Mouse (Mus musculus) cortical plate, adult 2 months (tissue): ENCODE results near the gene Ankrd23. TPM values are rescaled to one million over a fixed set of nuclear protein-coding genes. Genes with fewer than 3 reads are reported as not detected.

Source experiments
- H3K27ac ChIP-seq: fragments of 200-500 bp; 2 replicates; pipeline ENCODE4 v1.5.1; 2012; ENCODE audit warnings: low read length, control low read depth, inconsistent platforms; ENCODE audit not compliant: insufficient read depth
- H3K4me1 ChIP-seq: fragments of 200-500 bp; 2 replicates; pipeline ENCODE4 v1.6.1; 2011; ENCODE audit warnings: low read length; ENCODE audit not compliant: control insufficient read depth, insufficient read depth
- H3K4me3 ChIP-seq: fragments of 200-500 bp; 2 replicates; pipeline ENCODE4 v1.5.1; 2011; ENCODE audit warnings: mild to moderate bottlenecking, low read length, control low read depth; ENCODE audit not compliant: insufficient read depth
- CTCF ChIP-seq: fragments of 200-500 bp; IDR thresholded peaks from 2 replicates; pipeline ENCODE4 v1.5.1; 2011; ENCODE audit warnings: mild to moderate bottlenecking, control low read depth, low read length; ENCODE audit not compliant: insufficient read depth; ENCODE audit errors: extremely low read depth
- POLR2A ChIP-seq: fragments of 200-500 bp; IDR thresholded peaks from 2 replicates; pipeline ENCODE4 v1.6.1; 2011; ENCODE audit warnings: mild to moderate bottlenecking, low read length, control low read depth; ENCODE audit not compliant: insufficient read depth; ENCODE audit errors: extremely low read depth
- polyA plus RNA-seq: library from polyadenylated mRNA; depleted of rRNA; stranded (reverse); fragments of >200 nt; gene quantifications from 2 replicates; pipeline ENCODE4 v1.2.3, GENCODE M21; 2012

The Ankrd23 gene
- polyA plus RNA-seq, 1 experiment = 10.4 TPM

DNA sequence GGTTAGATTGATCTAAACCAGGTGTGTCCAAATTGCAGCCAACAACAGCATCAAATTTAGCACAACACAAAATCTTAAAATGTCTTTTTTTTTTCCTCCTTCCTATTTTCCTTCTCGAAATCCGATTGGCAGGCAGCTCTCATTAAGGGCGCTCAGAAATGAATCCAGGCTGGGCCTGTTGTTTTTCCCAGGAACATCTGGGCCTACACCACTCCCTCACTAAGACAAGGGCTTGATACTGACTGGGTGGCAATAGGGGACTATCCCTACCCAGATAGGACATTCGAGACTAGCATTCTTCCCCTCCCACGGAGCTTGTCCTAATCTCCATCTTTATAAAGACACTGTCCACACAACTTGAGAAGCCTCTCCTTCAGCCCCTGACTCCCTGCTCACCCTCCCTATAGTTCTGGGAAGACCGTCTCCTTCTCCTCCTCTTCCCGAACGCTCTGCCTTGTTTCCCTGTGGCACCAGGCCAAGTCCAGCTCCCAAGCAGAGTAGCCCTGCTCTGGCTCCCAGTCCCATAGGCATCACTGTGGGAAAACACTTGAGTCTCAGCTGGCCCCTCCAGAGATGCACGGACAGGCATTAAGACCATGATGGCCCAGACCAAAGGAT lies 11.4 kb upstream of the Ankrd23 start:
- Histone ChIP-seq H3K4me1 (no peaks in the 10 kb centered on the region), H3K4me3 (no peak overlapping the region), H3K27ac (no peak overlapping the region)
- TF ChIP-seq POLR2A = no peak
- no peak for TF ChIP-seq CTCF

DNA sequence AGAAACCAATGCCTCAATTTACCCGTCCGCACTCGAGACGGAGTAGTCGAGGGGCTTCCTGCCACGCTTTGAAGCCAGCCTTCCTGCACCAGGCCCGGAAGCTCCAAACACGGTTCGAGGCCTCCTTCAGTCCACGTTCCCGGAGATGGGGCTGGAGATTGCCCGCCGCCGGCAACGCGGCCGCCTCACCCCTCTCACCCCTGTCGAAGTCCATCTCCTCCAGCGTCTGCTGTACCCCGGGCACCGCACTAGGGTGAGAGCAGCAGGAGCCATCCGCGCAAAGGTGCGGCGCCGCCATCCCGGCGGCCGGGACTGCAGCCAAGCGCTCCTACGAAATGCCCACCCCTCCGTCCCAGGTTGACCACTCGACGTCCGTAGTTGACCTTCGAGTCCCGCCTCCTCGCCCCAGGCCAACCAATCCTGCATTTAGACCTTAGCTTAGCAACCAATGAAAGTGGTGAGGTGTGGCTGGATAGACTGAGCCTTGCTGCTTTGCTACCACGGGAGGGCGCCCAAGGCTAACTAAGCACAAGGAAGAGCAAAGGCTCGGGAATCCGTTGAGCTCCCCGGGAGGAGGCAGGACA lies 10.3 kb upstream of the Ankrd23 start, which contains the start of gene Ankrd39:
Gene Ankrd39 (minus strand): TSS at position 558 of the 584 bp plus-strand sequence.
- no peak within 1 kb of the TSS for H3K27ac ChIP-seq
- TF ChIP-seq POLR2A (peak; percentile 78), CTCF (peak; percentile 100)

DNA sequence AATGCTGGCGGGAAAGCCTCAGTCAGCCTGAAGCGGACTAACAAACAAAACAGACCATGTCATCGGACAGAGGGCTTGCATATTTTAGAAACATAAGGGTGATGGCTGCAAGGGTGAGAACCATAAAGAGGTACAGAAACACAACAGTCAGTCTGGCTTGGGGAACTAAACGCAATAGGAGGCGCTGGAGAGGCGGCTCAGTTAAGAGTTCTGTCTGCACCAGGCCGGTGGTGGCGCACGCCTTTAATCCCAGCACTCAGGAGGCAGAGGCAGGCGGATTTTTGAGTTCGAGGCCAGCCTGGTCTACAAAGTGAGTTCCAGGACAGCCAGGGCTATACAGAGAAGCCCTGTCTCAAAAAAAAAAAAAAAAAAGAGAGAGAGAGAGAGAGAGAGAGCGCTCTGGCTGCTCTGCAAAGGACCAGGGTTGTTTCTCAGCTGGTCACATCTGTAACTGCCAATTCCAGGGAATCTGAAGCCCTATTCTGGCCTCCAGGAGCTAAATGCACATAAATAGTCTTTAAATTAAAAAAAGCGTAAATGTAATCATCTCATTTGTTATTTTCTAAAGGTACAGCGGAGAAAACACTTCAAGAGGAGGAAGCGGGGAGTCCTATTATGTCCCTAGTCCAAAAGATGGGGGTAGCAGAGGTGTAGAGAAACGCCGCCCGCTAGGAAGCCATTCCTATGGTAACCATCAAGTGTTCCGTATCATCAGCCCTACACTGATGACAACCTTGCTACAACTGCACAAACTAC lies 9.3 kb upstream of the Ankrd23 start:
- TF ChIP-seq CTCF (no peak), POLR2A (no peak)
- Histone ChIP-seq H3K27ac (no peak overlapping the region), H3K4me1 (no peaks in the 10 kb centered on the region), H3K4me3 (peak overlapping the region; percentile 67)

More for the DNA sequence above, 10.3 kb upstream of the Ankrd23 start, which contains the start of gene Ankrd39:
- no peaks in the 10 kb centered on the region for H3K4me1 ChIP-seq
- H3K4me3 ChIP-seq = peak within 1 kb of the TSS; percentile 67

GRCm38 (mm10) chr1:36545382-36545781 lies 8.7 kb upstream of the Ankrd23 start:
- TF ChIP-seq POLR2A (no peak), CTCF (no peak)

GRCm38 (mm10) chr1:36542925-36543324 lies 6.2 kb upstream of the Ankrd23 start:
- no peak overlapping the region for H3K4me3 ChIP-seq
- H3K4me1 ChIP-seq = no peaks in the 10 kb centered on the region
- H3K27ac ChIP-seq = no peak overlapping the region
- no peak for TF ChIP-seq CTCF

More at GRCm38 (mm10) chr1:36545382-36545781, 8.7 kb upstream of the Ankrd23 start:
- H3K27ac ChIP-seq = no peak overlapping the region
- H3K4me3 ChIP-seq = no peak overlapping the region
- no peaks in the 10 kb centered on the region for H3K4me1 ChIP-seq

- no peak overlapping the region for H3K4me3 ChIP-seq
- no peak overlapping the region for H3K27ac ChIP-seq
- no peaks in the 10 kb centered on the region for H3K4me1 ChIP-seq
- TF ChIP-seq CTCF (no peak), POLR2A (no peak)
Measured at GRCm38 (mm10) chr1:36541844-36542243, 5.2 kb upstream of the Ankrd23 start.

GRCm38 (mm10) chr1:36540807-36541206 lies 4.1 kb upstream of the Ankrd23 start:
- Histone ChIP-seq H3K4me3 (no peak overlapping the region), H3K27ac (no peak overlapping the region), H3K4me1 (no peaks in the 10 kb centered on the region; the same call in 1 of the 2 replicates)
- TF ChIP-seq POLR2A (no peak), CTCF (no peak)

DNA sequence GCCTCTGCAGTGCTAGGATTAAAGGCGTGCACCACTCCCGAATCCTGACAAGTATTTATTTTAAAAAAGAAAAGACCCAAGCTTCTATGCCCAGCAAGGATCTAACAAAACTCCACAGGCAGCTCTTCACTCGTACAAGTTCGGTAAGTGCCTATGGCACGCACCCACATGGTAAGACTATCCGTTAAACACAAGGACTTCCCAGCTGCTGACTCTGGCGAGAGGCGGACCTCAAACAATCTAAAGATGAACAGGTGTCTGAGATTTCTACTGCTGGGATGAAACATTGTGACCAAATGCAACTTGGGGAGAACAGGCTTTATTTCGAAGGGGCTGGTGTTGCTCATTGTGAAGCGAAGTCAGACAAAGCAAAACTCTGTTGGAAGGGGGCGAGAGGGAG lies 3.4 kb upstream of the Ankrd23 start:
- Histone ChIP-seq H3K27ac (no peak overlapping the region), H3K4me3 (no peak overlapping the region), H3K4me1 (no peaks in the 10 kb centered on the region; the same call in 1 of the 2 replicates)
- TF ChIP-seq POLR2A (no peak), CTCF (no peak)

DNA sequence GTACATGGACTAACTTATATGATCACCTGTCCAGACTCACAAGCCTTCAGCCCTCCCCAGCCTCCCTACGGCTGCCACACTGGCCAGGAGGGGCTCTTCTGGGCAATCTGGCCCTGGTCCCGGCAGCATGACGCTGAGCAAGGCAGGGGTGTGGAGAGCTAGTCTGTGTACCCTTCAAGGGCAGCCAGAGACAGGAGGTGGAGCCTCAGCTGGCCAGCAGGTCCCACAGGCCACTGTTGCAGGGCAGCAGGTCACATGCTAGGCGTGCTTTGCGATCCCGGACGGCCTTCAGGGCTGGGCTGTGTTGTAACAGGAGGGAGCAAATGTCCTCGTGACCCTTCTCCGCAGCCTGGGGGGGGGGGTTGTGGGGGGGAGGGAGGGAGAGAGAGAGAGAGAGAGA lies 2.5 kb upstream of the Ankrd23 start, which contains the start of gene Gm42417:
Gene Gm42417 (minus strand): TSS at position 244 of the 400 bp plus-strand sequence.
- H3K27ac ChIP-seq = no peak within 1 kb of the TSS
- no peak within 1 kb of the TSS for H3K4me3 ChIP-seq
- TF ChIP-seq POLR2A (no peak), CTCF (no peak)
- no peaks in the 10 kb centered on the region; the same call in 1 of the 2 replicates for H3K4me1 ChIP-seq
